In genomic region chr19:57161978-57162727, GRCm38 (mm10) we compare ENCODE assay signal across 14 mouse cellular contexts.
DNase-seq lines count a peak whose midpoint lies in the region; ATAC-seq and TF ChIP-seq lines count a peak whose summit lies in the region.
"Had no signal": no experiment of that assay in that cellular context is flagged by ENCODE, and none has a peak within 500 bp of the region (broad histone marks: within the 10 kb centered on the region; RNA-seq: fewer than 3 reads in every experiment).

No protein-coding gene starts in this region.

- no peaks in the 10 kb centered on the region for H3K4me1 ChIP-seq in hindbrain, embryonic 10.5 days (replicated peaks)
- H3K4me1 ChIP-seq in hindbrain, embryonic 11.5 days (replicated peaks; ENCODE audit: control insufficient read depth, insufficient read depth, low read length): no peaks in the 10 kb centered on the region
- no peaks in the 10 kb centered on the region for H3K4me1 ChIP-seq in lung, postnatal 0 days (ENCODE audit: insufficient read depth, low read depth, low read length)
- H3K4me1 ChIP-seq: liver, embryonic 15.5 days; midbrain, embryonic 12.5 days had no signal

- H3K36me3 ChIP-seq in hindbrain, embryonic 10.5 days: no peaks in the 10 kb centered on the region
- no peaks in the 10 kb centered on the region for H3K36me3 ChIP-seq in hindbrain, embryonic 11.5 days (ENCODE audit: control insufficient read depth, insufficient read depth, low read length)
- H3K36me3 ChIP-seq in lung, postnatal 0 days (ENCODE audit: insufficient read depth, low read length): no peaks in the 10 kb centered on the region
- H3K36me3 ChIP-seq: liver, embryonic 15.5 days; midbrain, embryonic 12.5 days had no signal

- peak; percentile 14; the same call in 1 of the 2 replicates for ATAC-seq in frontal cortex, adult (ENCODE audit: low TSS enrichment)
- ATAC-seq in hindbrain, embryonic 11.5 days (ENCODE audit: low FRiP score): no peak
- ATAC-seq in lung, postnatal 0 days: no peak

- H3K9ac ChIP-seq in hindbrain, embryonic 11.5 days (ENCODE audit: low read depth, low read length): no peak overlapping the region
- H3K9ac ChIP-seq in lung, postnatal 0 days (replicated peaks; ENCODE audit: low read depth): no peak overlapping the region
- H3K9ac ChIP-seq: liver, embryonic 15.5 days; midbrain, embryonic 12.5 days had no signal

- no peak for DNase-seq in frontal cortex, postnatal 14 days (ENCODE audit: low spot score in 2 of 2)
- DNase-seq in hindbrain, embryonic 10.5 days (ENCODE audit: low spot score): no peak
- no peak for DNase-seq in hindbrain, embryonic 11.5 days (ENCODE audit: low spot score)
- DNase-seq in cerebellum, adult 18-20 months: peak; percentile 71 to 73
- peak; percentile 44 to 56 for DNase-seq in cerebellum, postnatal 14 days
- DNase-seq in frontal cortex, postnatal 36 days (ENCODE audit: low spot score in 2 of 2): no peak
- DNase-seq in lung, postnatal 0 days (ENCODE audit: low spot score): no peak
- DNase-seq: adrenal gland, adult 8-10 months; gastrocnemius, postnatal 25 days; right cerebral cortex, postnatal 14 days had no signal

- H3K4me2 ChIP-seq in hindbrain, embryonic 11.5 days (replicated peaks; ENCODE audit: low read depth, low read length): no peak overlapping the region
- no peak overlapping the region for H3K4me2 ChIP-seq in lung, postnatal 0 days (replicated peaks; ENCODE audit: low read depth, low read length)
- H3K4me2 ChIP-seq: liver, embryonic 15.5 days; midbrain, embryonic 12.5 days had no signal

- no peak overlapping the region for H3K4me3 ChIP-seq in hindbrain, embryonic 10.5 days
- no peak overlapping the region for H3K4me3 ChIP-seq in hindbrain, embryonic 11.5 days (ENCODE audit: low read depth, low read length)
- H3K4me3 ChIP-seq in lung, postnatal 0 days (ENCODE audit: low read depth, low read length): no peak overlapping the region
- H3K4me3 ChIP-seq: liver, embryonic 15.5 days; midbrain, embryonic 12.5 days; myocyte had no signal

- peak overlapping the region; percentile 10; the same call in 1 of the 2 replicates for H3K27ac ChIP-seq in hindbrain, embryonic 10.5 days
- no peak overlapping the region for H3K27ac ChIP-seq in hindbrain, embryonic 11.5 days (ENCODE audit: low read depth, low read length)
- H3K27ac ChIP-seq in lung, postnatal 0 days (ENCODE audit: low read length): no peak overlapping the region
- H3K27ac ChIP-seq: liver, embryonic 15.5 days; midbrain, embryonic 12.5 days had no signal

- H3K27me3 ChIP-seq in hindbrain, embryonic 10.5 days (ENCODE audit: insufficient read depth, poor library complexity, severe bottlenecking): no peaks in the 10 kb centered on the region; the same call in 1 of the 2 replicates
- no peaks in the 10 kb centered on the region for H3K27me3 ChIP-seq in hindbrain, embryonic 11.5 days (ENCODE audit: control insufficient read depth, insufficient read depth, low read length)
- H3K27me3 ChIP-seq in lung, postnatal 0 days (replicated peaks; ENCODE audit: insufficient read depth, low read length): no peaks in the 10 kb centered on the region
- H3K27me3 ChIP-seq: liver, embryonic 15.5 days; midbrain, embryonic 12.5 days had no signal

- WGBS in hindbrain, embryonic 10.5 days: 79% methylated on average over 11 of the region's 11 CpGs
- 85% methylated on average over 11 of the region's 11 CpGs for WGBS in hindbrain, embryonic 11.5 days
- WGBS in lung, postnatal 0 days: 75% methylated on average over 11 of the region's 11 CpGs

- no peak for TF ChIP-seq EP300 in lung, postnatal 0 days (IDR thresholded peaks at IDR 0.05)

- TF ChIP-seq CTCF in lung, postnatal 0 days (IDR thresholded peaks at IDR 0.05): no peak

- H3K9me3 ChIP-seq in hindbrain, embryonic 10.5 days: no peaks in the 10 kb centered on the region
- H3K9me3 ChIP-seq in hindbrain, embryonic 11.5 days (ENCODE audit: control insufficient read depth, low read length): no peaks in the 10 kb centered on the region
- no peaks in the 10 kb centered on the region for H3K9me3 ChIP-seq in lung, postnatal 0 days (ENCODE audit: low read length)
- H3K9me3 ChIP-seq: liver, embryonic 15.5 days; midbrain, embryonic 12.5 days had no signal

Comparison
In these comparisons a context has a peak if more than half of its experiments do, and no peak if none do; other contexts are left out.
1. DNase-seq: peak in cerebellum, adult 18-20 months (2 of 2) and cerebellum, postnatal 14 days (2 of 2); none in frontal cortex, postnatal 14 days (0 of 2), hindbrain, embryonic 10.5 days (single experiment), hindbrain, embryonic 11.5 days (single experiment), frontal cortex, postnatal 36 days (0 of 2) and lung, postnatal 0 days (single experiment).